Mouse (Mus musculus): ENCODE data around the gene Tulp2. TPM values are rescaled to one million over a fixed set of nuclear protein-coding genes. Genes with fewer than 3 reads are reported as not detected.
"Not testable (repeated sequence)": the region's sequence is repeated elsewhere in the genome, so short reads cannot be mapped to it uniquely, and the experiment has no call there.

Tulp2 gene
- polyA plus RNA-seq, 1 experiment from 2014 or later, result 0.80 TPM

- Histone ChIP-seq H3K36me3 (peaks cover 63% of the 10 kb centered on the region), H3K9me3 (replicated peaks) (no peaks in the 10 kb centered on the region), H3K4me2 (peak overlapping the region; percentile 81), H3K27ac (peak overlapping the region; percentile 98), H3K9ac (peak overlapping the region; percentile 81), H3K4me1 (replicated peaks) (peaks cover 86% of the 10 kb centered on the region), H3K27me3 (no peaks in the 10 kb centered on the region), H3K4me3 (replicated peaks) (peak overlapping the region; percentile 78)
- WGBS (ENCODE audit: insufficient replicate concordance), result 71% methylated on average over 5 of the region's 5 CpGs
- DNase-seq, result no peak
- peak; percentile 10 for ATAC-seq (ENCODE audit: low read depth)
Observed at GRCm38 (mm10) chr7:45461326-45461725, 20.4 kb upstream of the Tulp2 start.

GRCm38 (mm10) chr7:45461781-45462180, 19.9 kb upstream of the Tulp2 start:
- no peaks in the 10 kb centered on the region for H3K27me3 ChIP-seq
- H3K9me3 ChIP-seq (replicated peaks), result no peaks in the 10 kb centered on the region
- peak overlapping the region; percentile 81 for H3K4me2 ChIP-seq
- peak overlapping the region; percentile 98 for H3K27ac ChIP-seq
- H3K4me3 ChIP-seq (replicated peaks), result peak overlapping the region; percentile 45
- DNase-seq (no peak), ATAC-seq (ENCODE audit: low read depth) (no peak)
- peaks cover 82% of the 10 kb centered on the region for H3K4me1 ChIP-seq (replicated peaks)
- WGBS (ENCODE audit: insufficient replicate concordance), result 83% methylated on average over 4 of the region's 4 CpGs
- peak overlapping the region; percentile 63 for H3K9ac ChIP-seq
- peaks cover 62% of the 10 kb centered on the region for H3K36me3 ChIP-seq

DNA sequence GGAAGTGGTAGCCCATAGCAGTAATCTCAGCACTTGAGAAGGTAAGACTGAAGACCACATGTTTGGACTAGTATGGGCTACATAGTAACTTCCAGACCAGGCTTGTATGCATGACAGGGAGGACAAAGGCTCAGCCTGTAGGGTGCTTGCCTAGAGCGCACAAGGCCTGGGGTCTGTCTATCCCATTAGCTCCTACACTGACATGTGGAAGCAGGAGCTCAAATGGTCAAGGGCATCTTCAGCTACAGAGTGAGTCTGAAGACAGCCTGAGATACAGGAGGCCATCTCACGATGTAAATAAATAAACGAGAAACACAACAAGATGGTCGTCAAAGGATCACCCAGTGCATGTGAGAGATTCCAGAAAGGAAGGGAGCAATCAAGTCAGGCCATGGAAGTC, 19.4 kb upstream of the Tulp2 start:
- no peaks in the 10 kb centered on the region for H3K9me3 ChIP-seq (replicated peaks)
- peaks cover 82% of the 10 kb centered on the region for H3K4me1 ChIP-seq (replicated peaks)

DNA sequence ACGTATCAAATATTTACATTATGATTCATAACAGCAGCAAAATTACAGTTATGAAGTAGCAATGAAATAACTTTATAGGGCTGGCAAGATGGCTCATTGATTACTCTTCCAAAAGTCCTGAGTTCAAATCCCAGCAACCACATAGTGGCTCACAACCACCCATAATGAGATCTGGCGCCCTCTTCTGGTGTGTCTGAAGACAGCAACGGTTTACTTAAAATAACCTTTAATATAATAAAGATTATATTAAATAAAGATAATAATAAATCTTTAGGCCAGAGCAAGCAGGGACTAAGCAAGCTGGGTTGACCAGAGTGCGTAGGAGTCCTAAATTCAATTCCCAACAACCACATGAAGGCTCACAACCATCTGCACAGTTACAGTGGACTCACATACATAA, 18.8 kb upstream of the Tulp2 start:
- ATAC-seq (ENCODE audit: low read depth), result not testable (repeated sequence)
- H3K27ac ChIP-seq, result peak overlapping the region; percentile 98; the same call in 1 of the 2 replicates

More for the DNA sequence above, 19.4 kb upstream of the Tulp2 start:
- no peak for ATAC-seq (ENCODE audit: low read depth)
- H3K27me3 ChIP-seq, result no peaks in the 10 kb centered on the region
- H3K4me3 ChIP-seq (replicated peaks), result no peak overlapping the region
- H3K27ac ChIP-seq, result peak overlapping the region; percentile 98
- H3K4me2 ChIP-seq, result no peak overlapping the region
- peaks cover 56% of the 10 kb centered on the region for H3K36me3 ChIP-seq
- H3K9ac ChIP-seq, result no peak overlapping the region
- 88% methylated on average over 4 of the region's 4 CpGs for WGBS (ENCODE audit: insufficient replicate concordance)
- DNase-seq, result no peak

GRCm38 (mm10) chr7:45463987-45464778, 17.5 kb upstream of the Tulp2 start:
- Histone ChIP-seq H3K36me3 (peaks cover 40% of the 10 kb centered on the region), H3K27me3 (no peaks in the 10 kb centered on the region), H3K9ac (0 out of 2 replicates have a peak overlapping the region, but pooled peaks have one; percentile 17), H3K27ac (peak overlapping the region; percentile 53), H3K4me2 (no peak overlapping the region), H3K4me3 (replicated peaks) (no peak overlapping the region), H3K4me1 (replicated peaks) (peaks cover 72% of the 10 kb centered on the region), H3K9me3 (replicated peaks) (no peaks in the 10 kb centered on the region)
- no peak for ATAC-seq (ENCODE audit: low read depth)
- no peak for DNase-seq
- 93% methylated on average over 7 of the region's 7 CpGs for WGBS (ENCODE audit: insufficient replicate concordance)

More for the DNA sequence above, 18.8 kb upstream of the Tulp2 start:
- not testable (repeated sequence) for H3K27me3 ChIP-seq; DNase-seq; H3K9ac ChIP-seq; H3K9me3 ChIP-seq (replicated peaks); H3K4me3 ChIP-seq (replicated peaks); H3K4me2 ChIP-seq
- H3K4me1 ChIP-seq (replicated peaks), result peaks cover 80% of the 10 kb centered on the region
- WGBS (ENCODE audit: insufficient replicate concordance), result 71% methylated on average over 4 of the region's 4 CpGs
- H3K36me3 ChIP-seq, result peaks cover 51% of the 10 kb centered on the region

GRCm38 (mm10) chr7:45465112-45465511, 16.6 kb upstream of the Tulp2 start:
- Histone ChIP-seq H3K27ac (0 out of 2 replicates have a peak overlapping the region, but pooled peaks have one; percentile 10), H3K36me3 (peaks cover 40% of the 10 kb centered on the region), H3K4me3 (replicated peaks) (peak overlapping the region; percentile 79), H3K9ac (peak overlapping the region; percentile 87), H3K27me3 (no peaks in the 10 kb centered on the region), H3K9me3 (replicated peaks) (no peaks in the 10 kb centered on the region), H3K4me2 (peak overlapping the region; percentile 94), H3K4me1 (replicated peaks) (peaks cover 69% of the 10 kb centered on the region)
- DNase-seq (no peak), ATAC-seq (ENCODE audit: low read depth) (no peak)
- WGBS (ENCODE audit: insufficient replicate concordance), result 86% methylated on average over 12 of the region's 12 CpGs

DNA sequence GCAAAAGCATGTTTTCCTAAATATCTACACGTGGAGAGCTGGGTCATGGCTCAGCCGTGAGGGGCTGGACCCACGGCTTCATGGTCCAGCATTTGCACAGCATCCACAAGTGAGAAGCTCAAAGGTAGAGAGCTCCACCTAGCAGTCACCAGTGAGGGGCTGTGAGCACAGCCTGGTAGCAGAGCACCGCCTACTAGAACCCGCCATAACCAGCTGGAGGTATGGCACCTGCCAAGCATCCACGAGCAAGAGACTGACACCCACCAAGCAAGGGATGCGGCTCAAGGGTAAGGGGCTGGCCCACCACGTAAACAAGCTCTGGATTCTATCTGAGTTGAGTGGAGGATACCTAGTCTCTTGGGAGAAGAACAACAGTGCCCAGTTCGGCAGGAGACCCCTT, 16.1 kb upstream of the Tulp2 start:
- ATAC-seq (ENCODE audit: low read depth) (no peak), DNase-seq (no peak)
- 67% methylated on average over 9 of the region's 9 CpGs for WGBS (ENCODE audit: insufficient replicate concordance)
- Histone ChIP-seq H3K4me1 (replicated peaks) (peaks cover 65% of the 10 kb centered on the region), H3K27ac (peak overlapping the region; percentile 76; the same call in 1 of the 2 replicates), H3K4me3 (replicated peaks) (peak overlapping the region; percentile 79), H3K9ac (peak overlapping the region; percentile 87), H3K27me3 (no peaks in the 10 kb centered on the region), H3K9me3 (replicated peaks) (no peaks in the 10 kb centered on the region), H3K36me3 (peaks cover 40% of the 10 kb centered on the region), H3K4me2 (peak overlapping the region; percentile 94)

DNA sequence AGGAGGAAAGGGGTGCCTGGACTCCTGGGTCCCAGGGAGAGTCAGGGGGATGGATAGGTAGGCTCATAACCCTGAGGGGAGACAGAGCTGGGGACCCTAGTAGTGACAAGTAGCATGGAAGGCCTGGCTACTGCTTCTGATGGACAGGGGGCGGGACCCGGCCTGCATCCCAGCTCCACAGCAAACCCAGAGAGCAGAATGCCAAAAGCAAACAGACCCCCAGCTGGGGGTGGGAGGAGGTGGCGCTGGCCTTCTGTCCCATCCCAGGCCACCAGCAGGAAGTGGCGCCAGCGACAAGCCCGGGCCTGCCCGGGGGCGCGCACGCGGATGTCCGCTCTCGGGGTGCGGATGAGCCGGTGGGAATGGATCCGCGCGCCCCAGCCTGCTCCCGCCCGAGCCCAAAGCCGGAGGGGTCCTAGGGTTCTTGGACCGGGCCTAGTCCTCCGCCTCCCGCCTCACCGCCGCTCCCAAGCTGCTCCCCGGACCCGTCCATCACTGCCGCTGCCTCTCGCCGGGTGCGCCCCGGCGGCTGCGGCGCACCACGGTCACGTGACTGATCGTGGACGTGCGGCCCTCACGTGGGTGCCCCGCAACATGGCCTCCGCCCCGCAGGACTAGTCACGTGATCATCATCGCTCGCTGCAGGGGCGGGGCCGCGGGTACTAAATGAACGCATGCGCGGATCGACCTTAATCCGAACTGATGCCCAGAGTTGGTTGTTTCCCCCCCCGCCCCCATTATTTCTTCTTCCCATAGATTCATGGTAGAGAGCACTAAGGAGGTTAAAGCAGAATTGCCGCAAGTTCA, 15.2 kb upstream of the Tulp2 start, which contains the start of gene Bax:
TSS of gene Bax (minus strand) at position 616 of the 807 bp plus-strand sequence.
- Histone ChIP-seq H3K36me3 (peaks cover 40% of the 10 kb centered on the region), H3K4me3 (replicated peaks) (peak within 1 kb of the TSS; percentile 79), H3K27ac (peak within 1 kb of the TSS; percentile 76), H3K4me2 (peak within 1 kb of the TSS; percentile 94), H3K4me1 (replicated peaks) (peaks cover 61% of the 10 kb centered on the region), H3K9me3 (replicated peaks) (no peaks in the 10 kb centered on the region), H3K9ac (peak within 1 kb of the TSS; percentile 87), H3K27me3 (no peaks in the 10 kb centered on the region)
- DNase-seq (peak; percentile 93), ATAC-seq (ENCODE audit: low read depth) (peak; percentile 77)
- WGBS (ENCODE audit: insufficient replicate concordance), result under 1% methylated on average over 57 of the region's 58 CpGs

GRCm38 (mm10) chr7:45467090-45467670, 14.5 kb upstream of the Tulp2 start:
- no peak overlapping the region for H3K27ac ChIP-seq
- DNase-seq, result no peak
- no peaks in the 10 kb centered on the region for H3K9me3 ChIP-seq (replicated peaks)
- H3K4me2 ChIP-seq, result peak overlapping the region; percentile 94
- H3K4me3 ChIP-seq (replicated peaks), result peak overlapping the region; percentile 79
- no peak; the same call in 1 of the 2 replicates for ATAC-seq (ENCODE audit: low read depth)
- 40% methylated on average over 7 of the region's 7 CpGs for WGBS (ENCODE audit: insufficient replicate concordance)
- peaks cover 58% of the 10 kb centered on the region for H3K4me1 ChIP-seq (replicated peaks)
- H3K36me3 ChIP-seq, result peaks cover 35% of the 10 kb centered on the region
- peak overlapping the region; percentile 87 for H3K9ac ChIP-seq
- no peaks in the 10 kb centered on the region for H3K27me3 ChIP-seq

- H3K9me3 ChIP-seq (replicated peaks), result no peaks in the 10 kb centered on the region
- peaks cover 37% of the 10 kb centered on the region for H3K4me1 ChIP-seq (replicated peaks)
- no peaks in the 10 kb centered on the region for H3K27me3 ChIP-seq
- no peak for ATAC-seq (ENCODE audit: low read depth)
- H3K9ac ChIP-seq, result no peak overlapping the region
- WGBS (ENCODE audit: insufficient replicate concordance), result 4% methylated on average over 3 of the region's 3 CpGs
- H3K36me3 ChIP-seq, result no peaks in the 10 kb centered on the region
- DNase-seq, result no peak
- H3K4me3 ChIP-seq (replicated peaks), result no peak overlapping the region
- 0 out of 2 replicates have a peak overlapping the region, but pooled peaks have one; percentile 1 for H3K4me2 ChIP-seq
- H3K27ac ChIP-seq, result peak overlapping the region; percentile 21; the same call in 1 of the 2 replicates
Observed at GRCm38 (mm10) chr7:45470869-45471268, 10.8 kb upstream of the Tulp2 start.
